Mouse (Mus musculus) kidney, embryonic 14.5 days (tissue): Measurements from ENCODE around the gene Rpl35. TPM values are rescaled to one million over a fixed set of nuclear protein-coding genes. Genes with fewer than 3 reads are reported as not detected.

Experiments
- ATAC-seq: fragments of 200-750 bp; cut with Nextera tagmentation; 2 replicates; pipeline ENCODE4 v1.8.0; 2017; ENCODE audit warnings: moderate number of reproducible peaks, mild to moderate bottlenecking, moderate TSS enrichment, moderate library complexity; ENCODE audit not compliant: low FRiP score, low TSS enrichment
- H3K27ac ChIP-seq: fragments of 300-500 bp; sonication (generic); 2 replicates; pipeline ENCODE4 v1.5.1; 2014; ENCODE audit warnings: low read depth, mild to moderate bottlenecking, low read length, moderate library complexity, mixed read lengths
- H3K27me3 ChIP-seq: fragments of 300-500 bp; sonication (generic); 2 replicates; pipeline ENCODE4 v1.6.1; 2014; ENCODE audit warnings: mild to moderate bottlenecking, low read length; ENCODE audit not compliant: control insufficient read depth, insufficient read depth
- H3K36me3 ChIP-seq: fragments of 300-500 bp; sonication (generic); 2 replicates; pipeline ENCODE4 v1.6.1; 2014; ENCODE audit warnings: low read length, mixed read lengths; ENCODE audit not compliant: control insufficient read depth, insufficient read depth
- H3K4me1 ChIP-seq: fragments of 300-500 bp; sonication (generic); 2 replicates; pipeline ENCODE4 v1.6.1; 2014; ENCODE audit warnings: low read length, mixed read lengths; ENCODE audit not compliant: control insufficient read depth, insufficient read depth
- H3K4me2 ChIP-seq: fragments of 300-500 bp; sonication (generic); replicated peaks from 2 replicates; pipeline ENCODE4 v1.6.1; 2014; ENCODE audit warnings: low read depth, mild to moderate bottlenecking, low read length
- H3K4me3 ChIP-seq: fragments of 300-500 bp; sonication (generic); 2 replicates; pipeline ENCODE4 v1.5.1; 2014; ENCODE audit warnings: mild to moderate bottlenecking, low read length
- H3K9ac ChIP-seq: fragments of 300-500 bp; sonication (generic); 2 replicates; pipeline ENCODE4 v1.6.1; 2014; ENCODE audit warnings: low read depth, mild to moderate bottlenecking, low read length, moderate library complexity
- H3K9me3 ChIP-seq: fragments of 300-500 bp; sonication (generic); 2 replicates; pipeline ENCODE4 v1.6.1; 2016; ENCODE audit warnings: low read length; ENCODE audit not compliant: control insufficient read depth
- WGBS: fragments of 180-500 bp; shearing (Covaris S2); extraction: QIAGEN DNeasy Blood & Tissue Kit; methylation state at CpG from one replicate; pipeline ENCODE4 v1.1.7; 2014; 5-methylcytosine and 5-hydroxymethylcytosine counted together
- polyA plus RNA-seq: library from polyadenylated mRNA; unstranded; fragments of >200 nt; fragmentation: Nextera tagmentation; extraction: Ambion mirVana; gene quantifications from 2 replicates; pipeline ENCODE4 v1.2.1, GENCODE M21; 2014

Rpl35 gene
- polyA plus RNA-seq, 1 experiment from 2014 or later, result 1,034 TPM

DNA sequence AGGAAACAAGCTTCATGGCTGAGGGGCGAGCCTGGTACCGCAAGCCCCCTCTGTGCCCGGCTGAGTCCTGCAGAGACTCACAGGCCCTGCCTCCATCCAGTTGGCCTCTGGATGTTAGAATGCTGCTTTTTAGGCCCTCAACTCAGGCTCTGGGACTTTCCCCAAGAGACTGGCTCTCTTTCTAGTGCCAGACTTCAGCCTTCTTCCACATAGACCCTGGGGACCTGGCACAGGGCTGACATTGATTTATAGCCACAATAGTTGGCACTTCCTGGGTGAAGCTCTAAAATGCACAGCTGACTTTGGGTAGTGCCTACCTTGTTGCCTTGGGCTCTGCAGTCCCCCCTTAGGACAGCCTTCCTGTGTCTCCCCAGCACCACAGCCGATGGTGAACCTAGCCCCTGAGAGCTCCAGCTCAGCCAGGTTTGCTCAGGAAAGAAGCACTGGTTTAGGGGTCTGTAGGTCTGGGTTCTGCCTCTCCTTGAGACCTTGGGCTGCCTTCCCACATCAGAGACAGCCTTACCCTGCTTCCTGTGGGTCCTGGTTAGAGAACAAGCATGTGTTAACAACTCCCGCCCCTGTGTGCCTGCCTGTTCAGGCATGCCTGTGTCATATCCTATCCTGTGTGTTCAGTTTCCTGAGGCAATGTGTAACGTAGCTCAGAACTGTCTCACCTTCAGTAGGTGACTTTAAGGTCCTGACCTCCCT lies 17.5 kb downstream of the Rpl35 start:
- no peak for ATAC-seq
- Histone ChIP-seq H3K27me3 (no peaks in the 10 kb centered on the region), H3K27ac (no peak overlapping the region), H3K4me1 (no peaks in the 10 kb centered on the region), H3K36me3 (no peaks in the 10 kb centered on the region), H3K4me2 (no peak overlapping the region), H3K9ac (no peak overlapping the region), H3K9me3 (no peaks in the 10 kb centered on the region; the same call in 1 of the 2 replicates), H3K4me3 (no peak overlapping the region)
- WGBS, result 67% methylated on average over 6 of the region's 6 CpGs

DNA sequence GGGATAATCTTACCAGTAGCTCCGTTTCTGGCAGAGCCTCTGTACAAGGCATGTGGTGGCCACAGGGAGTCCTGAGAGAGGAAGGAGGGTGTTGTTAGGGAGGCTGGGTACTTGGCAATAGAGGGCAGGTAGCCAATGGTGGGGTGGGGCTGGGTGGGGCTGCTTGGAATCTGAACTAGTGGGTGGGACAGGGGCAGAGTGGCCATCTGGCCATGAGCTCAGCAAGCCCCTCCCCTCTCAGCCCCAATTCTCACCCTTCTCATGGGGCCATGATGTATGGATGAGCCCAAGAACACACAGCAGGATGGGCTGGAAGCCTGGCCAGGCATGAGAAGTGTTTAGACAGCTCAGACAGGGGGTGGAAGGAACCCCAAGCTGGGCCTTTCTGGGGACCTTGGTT lies 18.1 kb downstream of the Rpl35 start:
- ATAC-seq, result no peak
- Histone ChIP-seq H3K9me3 (no peaks in the 10 kb centered on the region; the same call in 1 of the 2 replicates), H3K27me3 (no peaks in the 10 kb centered on the region), H3K4me2 (no peak overlapping the region), H3K27ac (no peak overlapping the region), H3K4me3 (no peak overlapping the region), H3K36me3 (no peaks in the 10 kb centered on the region), H3K9ac (no peak overlapping the region), H3K4me1 (no peaks in the 10 kb centered on the region)
- WGBS, result 47% methylated on average over 1 of the region's 1 CpGs

DNA sequence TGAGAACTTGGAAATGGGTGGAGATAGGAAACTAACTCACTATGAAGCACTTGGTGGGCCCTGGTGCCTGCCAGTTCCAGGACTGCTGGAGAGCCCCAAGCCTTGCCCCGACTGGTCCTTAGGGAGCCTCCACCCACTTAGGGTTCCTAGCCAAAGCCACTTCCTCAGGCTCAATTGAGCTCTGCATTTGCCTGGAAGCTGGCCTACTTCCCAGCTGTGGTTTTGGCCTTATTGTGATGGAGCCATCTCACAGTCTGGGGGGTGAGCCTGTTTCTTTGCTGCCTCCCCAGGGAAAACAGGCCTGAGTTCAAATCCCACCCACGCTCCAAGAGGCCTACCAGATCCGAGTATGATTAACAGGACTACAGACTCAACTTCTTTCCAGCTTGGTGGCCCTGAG lies 18.8 kb downstream of the Rpl35 start:
- no peak for ATAC-seq
- H3K27ac ChIP-seq, result no peak overlapping the region
- H3K36me3 ChIP-seq, result no peaks in the 10 kb centered on the region
- WGBS, result 82% methylated on average over 3 of the region's 3 CpGs
- H3K4me3 ChIP-seq, result no peak overlapping the region
- no peak overlapping the region for H3K9ac ChIP-seq
- H3K9me3 ChIP-seq, result no peaks in the 10 kb centered on the region; the same call in 1 of the 2 replicates
- no peaks in the 10 kb centered on the region for H3K4me1 ChIP-seq
- no peak overlapping the region for H3K4me2 ChIP-seq
- no peaks in the 10 kb centered on the region for H3K27me3 ChIP-seq

DNA sequence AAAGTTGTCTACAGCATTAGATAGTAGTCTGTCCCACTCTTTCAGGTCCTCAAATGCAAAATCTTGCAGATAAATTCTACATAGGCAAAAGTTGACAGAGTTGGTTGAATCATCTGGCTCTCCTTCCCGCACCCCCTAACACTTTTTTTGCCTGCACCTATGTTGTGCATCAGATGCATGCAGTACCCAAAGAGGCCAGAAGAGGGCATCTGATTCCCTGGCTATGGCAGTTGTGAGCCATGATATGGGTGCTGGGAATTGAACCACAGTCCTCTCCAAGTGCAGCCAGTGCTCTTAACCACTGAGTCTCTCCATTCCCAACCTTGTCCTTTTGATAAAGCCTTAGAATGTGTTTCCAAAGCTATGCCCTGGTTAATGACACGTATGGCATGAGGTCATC lies 22.0 kb downstream of the Rpl35 start:
- Histone ChIP-seq H3K27ac (no peak overlapping the region), H3K4me3 (no peak overlapping the region), H3K4me2 (no peak overlapping the region), H3K9ac (no peak overlapping the region), H3K36me3 (no peaks in the 10 kb centered on the region), H3K27me3 (no peaks in the 10 kb centered on the region), H3K9me3 (no peaks in the 10 kb centered on the region; the same call in 1 of the 2 replicates), H3K4me1 (no peaks in the 10 kb centered on the region)
- 98% methylated on average over 2 of the region's 2 CpGs for WGBS
- ATAC-seq, result no peak

DNA sequence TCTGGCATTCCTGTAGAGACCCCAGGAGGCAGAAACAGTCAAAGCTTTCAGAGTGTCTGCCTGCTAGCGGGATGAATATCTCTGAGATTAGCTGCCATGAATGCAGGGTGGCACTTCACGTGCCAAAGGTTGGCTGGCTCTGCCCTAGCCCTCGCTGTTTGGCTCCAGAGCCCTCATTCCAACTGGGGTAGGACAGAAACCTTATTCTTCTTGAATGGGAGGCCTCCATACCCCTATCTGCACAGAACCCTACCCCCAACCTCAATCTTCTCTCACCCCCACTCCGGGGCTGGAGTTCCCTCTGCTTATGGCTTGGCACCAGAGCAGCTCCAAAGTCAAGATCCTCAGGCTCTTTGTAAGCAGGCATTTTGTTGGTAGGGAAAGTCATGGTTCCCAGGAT lies 27.6 kb downstream of the Rpl35 start:
- no peak overlapping the region for H3K9ac ChIP-seq
- H3K27me3 ChIP-seq, result no peaks in the 10 kb centered on the region
- no peaks in the 10 kb centered on the region for H3K36me3 ChIP-seq
- ATAC-seq, result no peak
- H3K4me1 ChIP-seq, result no peaks in the 10 kb centered on the region
- WGBS, result 78% methylated on average over 4 of the region's 4 CpGs
- H3K27ac ChIP-seq, result no peak overlapping the region
- H3K9me3 ChIP-seq, result no peaks in the 10 kb centered on the region
- no peak overlapping the region for H3K4me3 ChIP-seq
- no peak overlapping the region for H3K4me2 ChIP-seq

DNA sequence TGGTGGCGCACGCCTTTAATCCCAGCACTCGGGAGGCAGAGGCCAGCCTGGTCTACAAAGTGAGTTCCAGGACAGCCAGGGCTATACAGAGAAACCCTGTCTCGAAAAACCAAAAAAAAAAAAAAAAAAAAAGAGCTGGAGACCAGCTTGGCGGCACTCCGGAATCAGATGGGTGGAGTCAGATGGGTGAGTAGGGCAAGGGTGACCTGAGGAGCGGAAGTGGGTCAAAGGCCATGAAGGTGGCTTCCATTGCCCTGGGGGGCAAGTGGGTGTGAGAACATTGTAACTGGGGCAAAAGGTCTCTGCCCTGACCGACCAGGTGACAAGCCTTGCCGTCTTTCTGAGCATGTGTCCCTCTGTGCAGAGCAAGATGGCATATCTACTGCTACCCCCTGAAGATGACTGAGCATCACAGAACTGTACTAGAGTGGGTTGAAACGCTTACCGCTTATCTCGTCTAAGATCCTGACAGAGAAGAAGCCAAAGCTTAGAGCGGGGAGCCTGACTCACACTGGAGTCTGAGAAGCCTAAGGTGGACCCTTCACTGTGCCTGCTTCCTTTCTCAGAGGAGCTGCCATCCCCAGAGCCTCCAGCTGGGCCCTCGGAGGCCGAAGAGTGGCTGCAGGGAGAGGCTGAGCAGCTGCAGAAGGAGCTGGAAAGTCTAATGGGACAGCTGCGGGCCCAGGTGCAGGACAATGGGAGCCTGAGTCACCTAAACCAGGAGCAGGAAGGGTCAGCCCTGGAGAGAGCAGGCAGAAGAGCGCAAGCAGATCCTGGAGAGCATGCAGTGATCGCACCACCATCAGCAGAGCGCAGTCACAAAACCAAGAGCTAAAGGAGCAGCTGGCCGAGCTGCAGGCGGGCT lies 29.3 kb downstream of the Rpl35 start:
- H3K4me2 ChIP-seq, result no peak overlapping the region
- H3K4me3 ChIP-seq, result no peak overlapping the region
- H3K9ac ChIP-seq, result no peak overlapping the region
- ATAC-seq, result no peak
- no peaks in the 10 kb centered on the region for H3K9me3 ChIP-seq
- no peak overlapping the region for H3K27ac ChIP-seq
- H3K36me3 ChIP-seq, result no peaks in the 10 kb centered on the region
- H3K27me3 ChIP-seq, result no peaks in the 10 kb centered on the region
- H3K4me1 ChIP-seq, result no peaks in the 10 kb centered on the region
- 84% methylated on average over 21 of the region's 21 CpGs for WGBS

DNA sequence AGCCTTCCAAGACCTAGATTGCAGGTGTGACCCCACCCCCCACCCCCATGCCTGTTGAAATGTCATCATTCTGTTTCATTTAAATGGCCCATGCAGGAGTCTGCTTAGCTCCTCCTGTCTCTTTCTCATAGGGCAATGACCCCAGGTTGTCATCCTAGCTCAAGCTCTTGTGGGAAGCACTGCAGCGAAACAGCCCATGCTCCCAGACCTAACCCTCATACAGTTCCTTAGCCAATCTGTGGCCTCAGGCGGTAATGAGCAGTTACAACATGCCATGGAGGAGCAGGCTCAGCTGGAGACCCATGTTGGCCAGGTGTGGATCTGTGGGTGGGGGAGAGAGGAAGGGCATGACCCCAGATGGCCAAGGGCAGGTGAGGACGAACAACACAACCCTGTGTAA lies 30.2 kb downstream of the Rpl35 start:
- no peak overlapping the region for H3K9ac ChIP-seq
- no peak overlapping the region for H3K27ac ChIP-seq
- no peaks in the 10 kb centered on the region for H3K27me3 ChIP-seq
- H3K9me3 ChIP-seq, result no peaks in the 10 kb centered on the region
- H3K36me3 ChIP-seq, result no peaks in the 10 kb centered on the region
- no peak overlapping the region for H3K4me3 ChIP-seq
- no peaks in the 10 kb centered on the region for H3K4me1 ChIP-seq
- ATAC-seq, result no peak
- H3K4me2 ChIP-seq, result no peak overlapping the region
- WGBS, result 74% methylated on average over 3 of the region's 3 CpGs

DNA sequence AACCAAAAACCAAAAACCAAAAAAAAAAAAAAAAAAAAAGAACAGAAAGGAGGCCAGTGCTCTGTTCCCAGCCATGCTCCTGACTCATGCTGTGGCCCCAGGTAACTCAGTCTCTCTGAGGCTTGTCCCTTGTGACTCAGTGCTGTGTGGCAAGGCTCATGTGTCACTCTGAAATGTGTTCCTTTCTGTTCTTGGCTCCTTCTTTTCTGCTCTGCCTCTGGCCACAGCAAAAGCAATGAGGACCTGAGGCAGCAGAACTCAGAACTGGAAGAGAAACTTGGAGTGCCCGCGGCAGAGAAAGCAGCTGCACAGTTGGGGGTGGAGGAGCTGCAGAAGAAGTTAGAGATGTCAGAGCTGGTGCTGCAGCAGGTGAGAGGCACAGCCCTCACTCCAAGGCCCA lies 31.3 kb downstream of the Rpl35 start:
- 48% methylated on average over 2 of the region's 2 CpGs for WGBS
- no peak for ATAC-seq
- Histone ChIP-seq H3K9me3 (no peaks in the 10 kb centered on the region), H3K9ac (no peak overlapping the region), H3K4me3 (no peak overlapping the region), H3K36me3 (no peaks in the 10 kb centered on the region), H3K27ac (no peak overlapping the region), H3K4me1 (no peaks in the 10 kb centered on the region), H3K4me2 (no peak overlapping the region), H3K27me3 (no peaks in the 10 kb centered on the region)

DNA sequence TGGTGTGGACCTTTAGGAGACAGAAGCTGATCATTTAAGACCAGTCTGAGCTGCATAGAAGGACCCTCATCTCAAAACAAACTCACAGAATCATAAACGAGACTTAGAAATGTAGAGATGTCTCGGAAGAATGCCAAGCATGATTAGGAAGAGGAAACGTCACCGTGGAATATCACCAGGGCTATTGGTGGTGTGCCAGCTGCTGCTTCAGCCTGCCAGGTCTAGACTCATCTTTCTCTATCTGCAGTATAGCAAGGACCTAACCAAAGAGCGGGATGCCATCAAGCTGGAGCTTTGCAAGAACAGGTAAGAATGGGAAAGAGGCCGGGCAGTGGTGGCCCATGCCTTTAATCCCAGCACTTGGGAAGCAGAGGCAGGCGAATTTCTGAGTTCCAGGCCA lies 31.7 kb downstream of the Rpl35 start:
- no peak overlapping the region for H3K9ac ChIP-seq
- H3K4me1 ChIP-seq, result no peaks in the 10 kb centered on the region
- WGBS, result 81% methylated on average over 7 of the region's 7 CpGs
- H3K27me3 ChIP-seq, result no peaks in the 10 kb centered on the region
- no peaks in the 10 kb centered on the region for H3K36me3 ChIP-seq
- no peak for ATAC-seq
- H3K4me3 ChIP-seq, result no peak overlapping the region
- no peak overlapping the region for H3K4me2 ChIP-seq
- no peak overlapping the region for H3K27ac ChIP-seq
- H3K9me3 ChIP-seq, result no peaks in the 10 kb centered on the region
